Comparison of ENCODE assay signal across 26 mouse cellular contexts in genomic region chr3:102149941-102150340, GRCm38 (mm10). TPM values are rescaled to one million over a fixed set of nuclear protein-coding genes. Genes with fewer than 3 reads are reported as not detected.
A peak's percentile ranks its signal among the peaks of the same experiment; 100 is the strongest.
DNase-seq lines count a peak whose midpoint lies in the region; ATAC-seq and TF ChIP-seq lines count a peak whose summit lies in the region.
"Had no signal": no experiment of that assay in that cellular context is flagged by ENCODE, and none has a peak within 500 bp of the region (broad histone marks: within the 10 kb centered on the region; RNA-seq: fewer than 3 reads in every experiment).

No protein-coding gene starts in this region.

- no peaks in the 10 kb centered on the region for H3K36me3 ChIP-seq in lung, embryonic 14.5 days (ENCODE audit: insufficient read depth)
- no peaks in the 10 kb centered on the region for H3K36me3 ChIP-seq in embryonic facial prominence, embryonic 10.5 days (replicated peaks)
- 0 out of 2 replicates have a peak, but pooled peaks cover 3% of the 10 kb centered on the region for H3K36me3 ChIP-seq in limb, embryonic 13.5 days
- H3K36me3 ChIP-seq: forebrain, embryonic 12.5 days; limb, embryonic 12.5 days; midbrain, embryonic 13.5 days; neural tube, embryonic 12.5 days had no signal

- no peak overlapping the region for H3K4me2 ChIP-seq in lung, embryonic 14.5 days
- H3K4me2 ChIP-seq in limb, embryonic 13.5 days (replicated peaks), result peak overlapping the region; percentile 22; the same call in 1 of the 2 replicates
- H3K4me2 ChIP-seq: forebrain, embryonic 12.5 days; limb, embryonic 12.5 days; liver, embryonic 13.5 days; midbrain, embryonic 13.5 days; neural tube, embryonic 12.5 days had no signal

- peak; percentile 63 for ATAC-seq in lung, embryonic 14.5 days (ENCODE audit: insufficient read depth)
- peak; percentile 51; the same call in 1 of the 2 replicates for ATAC-seq in limb, embryonic 13.5 days (ENCODE audit: low FRiP score, low read depth)
- no peak for ATAC-seq in megakaryocyte, adult 5-6 weeks (ENCODE audit: poor library complexity, severe bottlenecking)
- ATAC-seq: hindbrain, postnatal 0 days; intestine, embryonic 16.5 days; lung, postnatal 0 days; midbrain, embryonic 13.5 days had no signal

- H3K4me3 ChIP-seq in lung, embryonic 14.5 days (ENCODE audit: low read depth, low read length), result no peak overlapping the region
- no peak overlapping the region for H3K4me3 ChIP-seq in lung, adult 2 months (replicated peaks; ENCODE audit: extremely low read depth, low read depth, low read length)
- no peak overlapping the region for H3K4me3 ChIP-seq in embryonic facial prominence, embryonic 10.5 days
- H3K4me3 ChIP-seq in limb, embryonic 13.5 days, result no peak overlapping the region
- H3K4me3 ChIP-seq: forebrain, embryonic 12.5 days; gastrocnemius, adult 2 months; heart, embryonic 10.5 days; left cerebral cortex, adult 2 months; limb, embryonic 12.5 days; liver, embryonic 13.5 days; midbrain, embryonic 13.5 days; neural tube, embryonic 12.5 days had no signal

- DNase-seq in lung, embryonic 14.5 days, result peak; percentile 80
- no peak for DNase-seq in lung, adult 2 months
- DNase-seq in ZHBTc4 (ENCODE audit: low read depth, low spot score), result peak; percentile 27
- DNase-seq in embryonic facial prominence, embryonic 10.5 days (ENCODE audit: low spot score), result peak; percentile 56
- no peak for DNase-seq in urinary bladder, postnatal 14 days (ENCODE audit: low spot score)
- DNase-seq in left cerebral cortex, adult 9 months (ENCODE audit: low spot score in 2 of 2), result no peak
- DNase-seq: adrenal gland, postnatal 36 days; cerebellum, adult 11 months; cerebellum, postnatal 10 days; gastrocnemius, adult 2 months; layer of hippocampus, adult 9-11 months; liver, embryonic 13.5 days; retina, postnatal 1 day; right cerebral cortex, postnatal 25 days; spleen, adult 18-20 months had no signal

- H3K9ac ChIP-seq in lung, embryonic 14.5 days, result no peak overlapping the region; the same call in 1 of the 2 replicates
- no peak overlapping the region for H3K9ac ChIP-seq in limb, embryonic 13.5 days
- H3K9ac ChIP-seq: forebrain, embryonic 12.5 days; limb, embryonic 12.5 days; liver, embryonic 13.5 days; midbrain, embryonic 13.5 days; neural tube, embryonic 12.5 days had no signal

- H3K9me3 ChIP-seq in lung, embryonic 14.5 days (ENCODE audit: low read depth, low read length), result no peaks in the 10 kb centered on the region
- H3K9me3 ChIP-seq in embryonic facial prominence, embryonic 10.5 days, result no peaks in the 10 kb centered on the region
- no peaks in the 10 kb centered on the region for H3K9me3 ChIP-seq in limb, embryonic 13.5 days
- H3K9me3 ChIP-seq: forebrain, embryonic 12.5 days; heart, embryonic 10.5 days; limb, embryonic 12.5 days; liver, embryonic 13.5 days; midbrain, embryonic 13.5 days; neural tube, embryonic 12.5 days had no signal

- peaks cover 19% of the 10 kb centered on the region for H3K4me1 ChIP-seq in lung, embryonic 14.5 days (ENCODE audit: insufficient read depth)
- H3K4me1 ChIP-seq in lung, adult 2 months (ENCODE audit: control insufficient read depth, insufficient read depth, low read length), result no peaks in the 10 kb centered on the region
- peaks cover 65% of the 10 kb centered on the region for H3K4me1 ChIP-seq in embryonic facial prominence, embryonic 10.5 days
- peaks cover 19% of the 10 kb centered on the region for H3K4me1 ChIP-seq in limb, embryonic 13.5 days

- TF ChIP-seq POLR2A in lung, adult 2 months (IDR thresholded peaks at IDR 0.05; ENCODE audit: borderline replicate concordance, extremely low read depth, low read depth, low read length), result no peak

- H3K27ac ChIP-seq in lung, embryonic 14.5 days (ENCODE audit: low read depth), result peak overlapping the region; percentile 34; the same call in 1 of the 2 replicates
- H3K27ac ChIP-seq in embryonic facial prominence, embryonic 10.5 days (replicated peaks), result no peak overlapping the region; the same call in 1 of the 2 replicates
- H3K27ac ChIP-seq in limb, embryonic 13.5 days, result no peak overlapping the region
- H3K27ac ChIP-seq: forebrain, embryonic 12.5 days; gastrocnemius, adult 2 months; heart, embryonic 10.5 days; hindbrain, postnatal 0 days; left cerebral cortex, adult 2 months; limb, embryonic 12.5 days; liver, embryonic 13.5 days; midbrain, embryonic 13.5 days; neural tube, embryonic 12.5 days had no signal

- no peaks in the 10 kb centered on the region for H3K27me3 ChIP-seq in lung, embryonic 14.5 days (ENCODE audit: insufficient read depth, low read length)
- peaks cover 25% of the 10 kb centered on the region; the same call in 1 of the 2 replicates for H3K27me3 ChIP-seq in embryonic facial prominence, embryonic 10.5 days (replicated peaks; ENCODE audit: low read depth, poor library complexity, severe bottlenecking)
- H3K27me3 ChIP-seq in limb, embryonic 13.5 days, result no peaks in the 10 kb centered on the region
- H3K27me3 ChIP-seq: limb, embryonic 12.5 days; liver, embryonic 13.5 days; neural tube, embryonic 12.5 days had no signal

- no peak for TF ChIP-seq CTCF in lung, embryonic 14.5 days (IDR thresholded peaks at IDR 0.05; ENCODE audit: low read depth)
- TF ChIP-seq CTCF in lung, adult 2 months (IDR thresholded peaks at IDR 0.05; ENCODE audit: insufficient read depth, low read length), result no peak

- 20% methylated on average over 7 of the region's 7 CpGs for WGBS in lung, embryonic 14.5 days
- 35% methylated on average over 7 of the region's 7 CpGs for WGBS in lung, adult 2 months
- 31% methylated on average over 7 of the region's 7 CpGs for WGBS in embryonic facial prominence, embryonic 10.5 days
- WGBS in limb, embryonic 13.5 days, result 8% methylated on average over 7 of the region's 7 CpGs

RNA-seq across cellular contexts. Expression of gene Vangl1, which starts 54.6 kb away (rescaled TPM):
- polyA plus RNA-seq in lung, embryonic 14.5 days (2014; fragmentation: Nextera tagmentation; extraction: Ambion mirVana), result 22.9 and 28.4 TPM in 2 replicates
- 26.9 and 31.5 TPM in 2 replicates for polyA plus RNA-seq in lung, adult 2 months (2012; rRNA removed)
- polyA plus RNA-seq in embryonic facial prominence, embryonic 10.5 days (2016; fragmentation: Nextera tagmentation; extraction: Ambion mirVana), result 12.9 and 13.3 TPM in 2 replicates
- polyA plus RNA-seq in limb, embryonic 13.5 days (2015; fragmentation: Nextera tagmentation; extraction: Ambion mirVana), result 17.2 and 19.8 TPM in 2 replicates
- total RNA-seq in megakaryocyte, adult 5-6 weeks (2015), result 1.1 TPM in 2 replicates
- 0.04 and 0.77 TPM in 2 replicates for total RNA-seq in megakaryocyte, adult 5-6 weeks (2017)

Comparison
In these comparisons a context has a peak if more than half of its experiments do, and no peak if none do; other contexts are left out.
1. DNase-seq: peak in lung, embryonic 14.5 days (single experiment), ZHBTc4 (single experiment) and embryonic facial prominence, embryonic 10.5 days (single experiment); none in lung, adult 2 months (single experiment), urinary bladder, postnatal 14 days (single experiment) and left cerebral cortex, adult 9 months (0 of 2).